ENCODE assay signal across 21 mouse cellular contexts in genomic region chr2:29439857-29440502, GRCm38 (mm10).
A peak's percentile ranks its signal among the peaks of the same experiment; 100 is the strongest.
DNase-seq lines count a peak whose midpoint lies in the region; ATAC-seq and TF ChIP-seq lines count a peak whose summit lies in the region.
"Had no signal": no experiment of that assay in that cellular context is flagged by ENCODE, and none has a peak within 500 bp of the region (broad histone marks: within the 10 kb centered on the region; RNA-seq: fewer than 3 reads in every experiment).

No protein-coding gene starts in this region.

- no peaks in the 10 kb centered on the region for H3K36me3 ChIP-seq in hindbrain, embryonic 13.5 days
- no peaks in the 10 kb centered on the region for H3K36me3 ChIP-seq in hindbrain, embryonic 11.5 days (ENCODE audit: control insufficient read depth, insufficient read depth, low read length)
- H3K36me3 ChIP-seq in neural tube, embryonic 14.5 days (ENCODE audit: control insufficient read depth, insufficient read depth, low read length), result no peaks in the 10 kb centered on the region
- no peaks in the 10 kb centered on the region for H3K36me3 ChIP-seq in forebrain, embryonic 11.5 days (ENCODE audit: control insufficient read depth, insufficient read depth, low read length)
- no peaks in the 10 kb centered on the region for H3K36me3 ChIP-seq in midbrain, embryonic 15.5 days (replicated peaks)
- H3K36me3 ChIP-seq in intestine, embryonic 15.5 days, result no peaks in the 10 kb centered on the region

- peak overlapping the region; percentile 19; the same call in 1 of the 2 replicates for H3K9ac ChIP-seq in hindbrain, embryonic 13.5 days
- H3K9ac ChIP-seq in hindbrain, embryonic 11.5 days (ENCODE audit: low read depth, low read length), result no peak overlapping the region
- 0 out of 2 replicates have a peak overlapping the region, but pooled peaks have one; percentile 7 for H3K9ac ChIP-seq in neural tube, embryonic 14.5 days (replicated peaks; ENCODE audit: low read depth, low read length)
- H3K9ac ChIP-seq in forebrain, embryonic 11.5 days (ENCODE audit: low read length), result no peak overlapping the region
- H3K9ac ChIP-seq in midbrain, embryonic 15.5 days, result no peak overlapping the region
- no peak overlapping the region for H3K9ac ChIP-seq in intestine, embryonic 15.5 days
- H3K9ac ChIP-seq: lung, embryonic 14.5 days had no signal

- no peak for DNase-seq in hindbrain, embryonic 11.5 days (ENCODE audit: low spot score)
- no peak for DNase-seq in neural tube, embryonic 10.5 days (ENCODE audit: extremely low spot score, low spot score)
- no peak for DNase-seq in forebrain, embryonic 11.5 days (ENCODE audit: low spot score)
- no peak for DNase-seq in gastrocnemius, adult 2 months
- DNase-seq: adrenal gland, postnatal 14 days; cerebellum, adult 2 months; gastrocnemius, postnatal 36 days; heart, postnatal 14 days; kidney, adult 8-10 months; kidney, postnatal 36 days; lung, embryonic 14.5 days; thymus, adult 2 months had no signal

- H3K4me1 ChIP-seq in hindbrain, embryonic 13.5 days (replicated peaks), result peaks cover 27% of the 10 kb centered on the region
- no peaks in the 10 kb centered on the region; the same call in 1 of the 2 replicates for H3K4me1 ChIP-seq in hindbrain, embryonic 11.5 days (replicated peaks; ENCODE audit: control insufficient read depth, insufficient read depth, low read length)
- H3K4me1 ChIP-seq in neural tube, embryonic 14.5 days (ENCODE audit: control insufficient read depth, insufficient read depth, low read length), result 0 out of 2 replicates have a peak, but pooled peaks cover 3% of the 10 kb centered on the region
- peaks cover 13% of the 10 kb centered on the region; the same call in 1 of the 2 replicates for H3K4me1 ChIP-seq in forebrain, embryonic 11.5 days (replicated peaks; ENCODE audit: control insufficient read depth, insufficient read depth, low read length)
- peaks cover 26% of the 10 kb centered on the region for H3K4me1 ChIP-seq in midbrain, embryonic 15.5 days
- H3K4me1 ChIP-seq in intestine, embryonic 15.5 days (replicated peaks), result no peaks in the 10 kb centered on the region

- WGBS in hindbrain, embryonic 13.5 days, result 47% methylated on average over 7 of the region's 7 CpGs
- WGBS in hindbrain, embryonic 11.5 days, result 49% methylated on average over 7 of the region's 7 CpGs
- 49% methylated on average over 7 of the region's 7 CpGs for WGBS in neural tube, embryonic 14.5 days
- 32% methylated on average over 7 of the region's 7 CpGs for WGBS in forebrain, embryonic 11.5 days
- 37% methylated on average over 7 of the region's 7 CpGs for WGBS in midbrain, embryonic 15.5 days
- WGBS in intestine, embryonic 15.5 days, result 67% methylated on average over 7 of the region's 7 CpGs

- H3K27me3 ChIP-seq in hindbrain, embryonic 13.5 days, result no peaks in the 10 kb centered on the region
- no peaks in the 10 kb centered on the region for H3K27me3 ChIP-seq in hindbrain, embryonic 11.5 days (ENCODE audit: control insufficient read depth, insufficient read depth, low read length)
- H3K27me3 ChIP-seq in neural tube, embryonic 14.5 days (ENCODE audit: control insufficient read depth, insufficient read depth, low read length), result no peaks in the 10 kb centered on the region
- no peaks in the 10 kb centered on the region for H3K27me3 ChIP-seq in forebrain, embryonic 11.5 days (ENCODE audit: control insufficient read depth, insufficient read depth, low read length)
- H3K27me3 ChIP-seq in midbrain, embryonic 15.5 days (replicated peaks), result no peaks in the 10 kb centered on the region
- no peaks in the 10 kb centered on the region for H3K27me3 ChIP-seq in intestine, embryonic 15.5 days (replicated peaks)

- H3K4me2 ChIP-seq in hindbrain, embryonic 13.5 days, result no peak overlapping the region
- no peak overlapping the region for H3K4me2 ChIP-seq in hindbrain, embryonic 11.5 days (replicated peaks; ENCODE audit: low read depth, low read length)
- H3K4me2 ChIP-seq in neural tube, embryonic 14.5 days (ENCODE audit: low read depth, low read length), result no peak overlapping the region
- H3K4me2 ChIP-seq in forebrain, embryonic 11.5 days (ENCODE audit: low read depth, low read length, severe bottlenecking), result no peak overlapping the region
- H3K4me2 ChIP-seq in midbrain, embryonic 15.5 days, result no peak overlapping the region
- H3K4me2 ChIP-seq in intestine, embryonic 15.5 days (replicated peaks), result no peak overlapping the region
- H3K4me2 ChIP-seq: heart, embryonic 11.5 days; liver, embryonic 11.5 days; lung, embryonic 14.5 days had no signal

- no peak overlapping the region for H3K4me3 ChIP-seq in hindbrain, embryonic 13.5 days
- no peak overlapping the region for H3K4me3 ChIP-seq in hindbrain, embryonic 11.5 days (ENCODE audit: low read depth, low read length)
- H3K4me3 ChIP-seq in neural tube, embryonic 14.5 days (ENCODE audit: low read depth, low read length), result no peak overlapping the region
- H3K4me3 ChIP-seq in forebrain, embryonic 11.5 days (ENCODE audit: low read depth, low read length), result no peak overlapping the region
- H3K4me3 ChIP-seq in midbrain, embryonic 15.5 days, result no peak overlapping the region
- H3K4me3 ChIP-seq in gastrocnemius, adult 2 months, result no peak overlapping the region
- no peak overlapping the region for H3K4me3 ChIP-seq in intestine, embryonic 15.5 days (replicated peaks)

- intact Hi-C loops in gastrocnemius, adult 2 months (cut with DNase I), result no loop called here

- ATAC-seq in hindbrain, embryonic 13.5 days (ENCODE audit: low FRiP score), result no peak
- ATAC-seq in hindbrain, embryonic 11.5 days (ENCODE audit: low FRiP score), result no peak
- ATAC-seq in neural tube, embryonic 14.5 days (ENCODE audit: low read depth), result no peak
- 0 out of 2 replicates have a peak, but pooled peaks have one; percentile 36 for ATAC-seq in forebrain, embryonic 11.5 days (replicated peaks; ENCODE audit: low FRiP score)
- ATAC-seq in midbrain, embryonic 15.5 days (replicated peaks), result no peak
- ATAC-seq in intestine, embryonic 15.5 days, result no peak
- ATAC-seq: activated CD4-positive, CD25-positive, alpha-beta regulatory T cell, adult 4 months; hindbrain, postnatal 0 days had no signal

- no peak overlapping the region for H3K27ac ChIP-seq in hindbrain, embryonic 13.5 days
- H3K27ac ChIP-seq in hindbrain, embryonic 11.5 days (ENCODE audit: low read depth, low read length), result no peak overlapping the region
- no peak overlapping the region for H3K27ac ChIP-seq in neural tube, embryonic 14.5 days (ENCODE audit: low read depth, low read length)
- peak overlapping the region; percentile 2; the same call in 1 of the 2 replicates for H3K27ac ChIP-seq in forebrain, embryonic 11.5 days (ENCODE audit: low read depth, low read length)
- peak overlapping the region; percentile 36; the same call in 1 of the 2 replicates for H3K27ac ChIP-seq in midbrain, embryonic 15.5 days
- H3K27ac ChIP-seq in gastrocnemius, adult 2 months, result no peak overlapping the region
- H3K27ac ChIP-seq in intestine, embryonic 15.5 days, result no peak overlapping the region
- H3K27ac ChIP-seq: macrophage had no signal

- TF ChIP-seq CTCF in gastrocnemius, adult 2 months (IDR thresholded peaks at IDR 0.05), result no peak

- H3K9me3 ChIP-seq in hindbrain, embryonic 13.5 days, result no peaks in the 10 kb centered on the region
- no peaks in the 10 kb centered on the region for H3K9me3 ChIP-seq in hindbrain, embryonic 11.5 days (ENCODE audit: control insufficient read depth, low read length)
- H3K9me3 ChIP-seq in neural tube, embryonic 14.5 days (ENCODE audit: control insufficient read depth, low read length), result no peaks in the 10 kb centered on the region
- no peaks in the 10 kb centered on the region for H3K9me3 ChIP-seq in forebrain, embryonic 11.5 days (ENCODE audit: control insufficient read depth, low read length)
- no peaks in the 10 kb centered on the region for H3K9me3 ChIP-seq in midbrain, embryonic 15.5 days
- no peaks in the 10 kb centered on the region for H3K9me3 ChIP-seq in intestine, embryonic 15.5 days

Comparison
In these comparisons a context has a peak if more than half of its experiments do, and no peak if none do; other contexts are left out.
1. H3K9ac ChIP-seq: peak in hindbrain, embryonic 13.5 days (single experiment) and neural tube, embryonic 14.5 days (single experiment); none in hindbrain, embryonic 11.5 days (single experiment), forebrain, embryonic 11.5 days (single experiment), midbrain, embryonic 15.5 days (single experiment) and intestine, embryonic 15.5 days (single experiment).
2. H3K27ac ChIP-seq: peak in forebrain, embryonic 11.5 days (single experiment) and midbrain, embryonic 15.5 days (single experiment); none in hindbrain, embryonic 13.5 days (single experiment), hindbrain, embryonic 11.5 days (single experiment), neural tube, embryonic 14.5 days (single experiment), gastrocnemius, adult 2 months (single experiment) and intestine, embryonic 15.5 days (single experiment).